Mouse (Mus musculus) heart, embryonic 11.5 days (tissue): ENCODE measurements around the gene Gm20696. TPM values are rescaled to one million over a fixed set of nuclear protein-coding genes. Genes with fewer than 3 reads are reported as not detected.

ENCODE experiments used
- ATAC-seq: fragments of 200-750 bp; cut with Nextera tagmentation; replicated peaks from 2 replicates; pipeline ENCODE4 v1.8.0; 2017; ENCODE audit warnings: moderate library complexity; ENCODE audit not compliant: insufficient number of reproducible peaks, low FRiP score, low TSS enrichment
- H3K27ac ChIP-seq: fragments of 300-500 bp; sonication (generic); 2 replicates; pipeline ENCODE4 v1.5.1; 2014; ENCODE audit warnings: mild to moderate bottlenecking, low read depth, low read length
- H3K27me3 ChIP-seq: fragments of 300-500 bp; sonication (generic); 2 replicates; pipeline ENCODE4 v1.6.1; 2014; ENCODE audit warnings: mild to moderate bottlenecking, low read length, mixed read lengths; ENCODE audit not compliant: control insufficient read depth, insufficient read depth
- H3K36me3 ChIP-seq: fragments of 300-500 bp; sonication (generic); 2 replicates; pipeline ENCODE4 v1.6.1; 2014; ENCODE audit warnings: mild to moderate bottlenecking, low read length, moderate library complexity, mixed read lengths; ENCODE audit not compliant: control insufficient read depth, insufficient read depth
- H3K4me1 ChIP-seq: fragments of 300-500 bp; sonication (generic); 2 replicates; pipeline ENCODE4 v1.6.1; 2014; ENCODE audit warnings: low read length; ENCODE audit not compliant: control insufficient read depth, insufficient read depth
- H3K4me2 ChIP-seq: fragments of 300-500 bp; sonication (generic); 2 replicates; pipeline ENCODE4 v1.6.1; 2014; ENCODE audit warnings: mild to moderate bottlenecking, moderate library complexity
- H3K4me3 ChIP-seq: fragments of 300-500 bp; sonication (generic); 2 replicates; pipeline ENCODE4 v1.5.1; 2014; ENCODE audit warnings: low read depth, low read length
- H3K9ac ChIP-seq: fragments of 300-500 bp; sonication (generic); 2 replicates; pipeline ENCODE4 v1.6.1; 2014; ENCODE audit warnings: mild to moderate bottlenecking, low read depth, low read length, moderate library complexity
- H3K9me3 ChIP-seq: fragments of 300-500 bp; sonication (generic); replicated peaks from 2 replicates; pipeline ENCODE4 v1.6.1; 2016; ENCODE audit warnings: low read length; ENCODE audit not compliant: control insufficient read depth
- WGBS: fragments of 180-500 bp; shearing (Covaris S2); extraction: QIAGEN DNeasy Blood & Tissue Kit; methylation state at CpG from one replicate; pipeline ENCODE4 v1.1.7; 2014; ENCODE audit not compliant: insufficient replicate concordance; 5-methylcytosine and 5-hydroxymethylcytosine counted together
- polyA plus RNA-seq: library from polyadenylated mRNA; unstranded; fragments of >200 nt; fragmentation: Nextera tagmentation; extraction: Ambion mirVana; gene quantifications from 2 replicates; pipeline ENCODE4 v1.2.1, GENCODE M21; 2014

The Gm20696 gene
- polyA plus RNA-seq, 1 experiment from 2014 or later, result 4.0 TPM

GRCm38 (mm10) chr6:99492937-99493336 is 173.7 kb downstream of the Gm20696 start:
- Histone ChIP-seq H3K4me3 (no peak overlapping the region), H3K9ac (no peak overlapping the region), H3K4me1 (peaks cover 15% of the 10 kb centered on the region; the same call in 1 of the 2 replicates), H3K27me3 (no peaks in the 10 kb centered on the region), H3K27ac (no peak overlapping the region), H3K4me2 (no peak overlapping the region), H3K36me3 (no peaks in the 10 kb centered on the region), H3K9me3 (no peaks in the 10 kb centered on the region)
- no peak for ATAC-seq
- 15% methylated on average over 3 of the region's 3 CpGs for WGBS

GRCm38 (mm10) chr6:99491979-99492544 is 174.5 kb downstream of the Gm20696 start:
- H3K27me3 ChIP-seq, result no peaks in the 10 kb centered on the region
- H3K4me1 ChIP-seq, result peaks cover 15% of the 10 kb centered on the region; the same call in 1 of the 2 replicates
- H3K9ac ChIP-seq, result no peak overlapping the region
- no peak for ATAC-seq
- no peaks in the 10 kb centered on the region for H3K36me3 ChIP-seq
- H3K27ac ChIP-seq, result no peak overlapping the region
- H3K4me2 ChIP-seq, result no peak overlapping the region
- 67% methylated on average over 6 of the region's 6 CpGs for WGBS
- no peak overlapping the region for H3K4me3 ChIP-seq
- H3K9me3 ChIP-seq, result no peaks in the 10 kb centered on the region

GRCm38 (mm10) chr6:99491146-99491545 is 175.5 kb downstream of the Gm20696 start:
- 79% methylated on average over 3 of the region's 3 CpGs for WGBS
- H3K9me3 ChIP-seq, result no peaks in the 10 kb centered on the region
- H3K27ac ChIP-seq, result no peak overlapping the region
- H3K27me3 ChIP-seq, result no peaks in the 10 kb centered on the region
- no peak overlapping the region for H3K4me3 ChIP-seq
- H3K4me2 ChIP-seq, result no peak overlapping the region
- H3K36me3 ChIP-seq, result no peaks in the 10 kb centered on the region
- no peak overlapping the region for H3K9ac ChIP-seq
- H3K4me1 ChIP-seq, result peaks cover 13% of the 10 kb centered on the region; the same call in 1 of the 2 replicates
- no peak for ATAC-seq

- peaks cover 20% of the 10 kb centered on the region for H3K4me1 ChIP-seq
- H3K4me3 ChIP-seq, result no peak overlapping the region
- H3K36me3 ChIP-seq, result no peaks in the 10 kb centered on the region
- H3K9me3 ChIP-seq, result no peaks in the 10 kb centered on the region
- no peaks in the 10 kb centered on the region for H3K27me3 ChIP-seq
- no peak overlapping the region for H3K4me2 ChIP-seq
- no peak overlapping the region for H3K9ac ChIP-seq
- WGBS, result 80% methylated on average over 8 of the region's 8 CpGs
- ATAC-seq, result no peak
- no peak overlapping the region for H3K27ac ChIP-seq
Observed at GRCm38 (mm10) chr6:99489900-99490648, 176.5 kb downstream of the Gm20696 start.

GRCm38 (mm10) chr6:99489423-99489822 is 177.2 kb downstream of the Gm20696 start:
- H3K4me1 ChIP-seq, result peaks cover 26% of the 10 kb centered on the region
- no peak for ATAC-seq
- no peaks in the 10 kb centered on the region for H3K27me3 ChIP-seq
- WGBS, result 74% methylated on average over 10 of the region's 10 CpGs
- no peak overlapping the region for H3K4me3 ChIP-seq
- no peak overlapping the region for H3K9ac ChIP-seq
- no peaks in the 10 kb centered on the region for H3K9me3 ChIP-seq
- no peaks in the 10 kb centered on the region for H3K36me3 ChIP-seq
- H3K4me2 ChIP-seq, result no peak overlapping the region
- no peak overlapping the region for H3K27ac ChIP-seq

- ATAC-seq, result no peak
- H3K4me3 ChIP-seq, result no peak overlapping the region
- H3K9me3 ChIP-seq, result no peaks in the 10 kb centered on the region
- H3K36me3 ChIP-seq, result no peaks in the 10 kb centered on the region
- WGBS, result 67% methylated on average over 12 of the region's 12 CpGs
- no peak overlapping the region for H3K4me2 ChIP-seq
- H3K4me1 ChIP-seq, result peaks cover 24% of the 10 kb centered on the region
- peak overlapping the region; percentile 95 for H3K27ac ChIP-seq
- H3K9ac ChIP-seq, result no peak overlapping the region
- H3K27me3 ChIP-seq, result no peaks in the 10 kb centered on the region
Observed at GRCm38 (mm10) chr6:99485884-99486640, 180.5 kb downstream of the Gm20696 start.

GRCm38 (mm10) chr6:99485217-99485883 is 181.2 kb downstream of the Gm20696 start:
- WGBS, result 33% methylated on average over 20 of the region's 20 CpGs
- peak overlapping the region; percentile 17; the same call in 1 of the 2 replicates for H3K4me3 ChIP-seq

GRCm38 (mm10) chr6:99484884-99485216 is 181.7 kb downstream of the Gm20696 start:
- no peak for ATAC-seq
- Histone ChIP-seq H3K4me2 (peak overlapping the region; percentile 50), H3K9ac (peak overlapping the region; percentile 61), H3K4me3 (peak overlapping the region; percentile 17; the same call in 1 of the 2 replicates), H3K27me3 (no peaks in the 10 kb centered on the region), H3K36me3 (no peaks in the 10 kb centered on the region), H3K27ac (peak overlapping the region; percentile 95), H3K4me1 (peaks cover 20% of the 10 kb centered on the region), H3K9me3 (no peaks in the 10 kb centered on the region)
- 32% methylated on average over 8 of the region's 8 CpGs for WGBS

More at GRCm38 (mm10) chr6:99485217-99485883, 181.2 kb downstream of the Gm20696 start:
- peak overlapping the region; percentile 95 for H3K27ac ChIP-seq
- H3K9me3 ChIP-seq, result no peaks in the 10 kb centered on the region
- no peaks in the 10 kb centered on the region for H3K36me3 ChIP-seq
- H3K4me1 ChIP-seq, result peaks cover 21% of the 10 kb centered on the region
- ATAC-seq, result peak; percentile 88
- peak overlapping the region; percentile 50 for H3K4me2 ChIP-seq
- H3K27me3 ChIP-seq, result no peaks in the 10 kb centered on the region
- H3K9ac ChIP-seq, result peak overlapping the region; percentile 61
